Mouse (Mus musculus) cortical plate, adult 2 months (tissue): Measurements from ENCODE around the gene Sept4.

Source experiments
- CTCF ChIP-seq: fragments of 200-500 bp; IDR thresholded peaks from 2 replicates; pipeline ENCODE4 v1.5.1; 2011; ENCODE audit warnings: mild to moderate bottlenecking, control low read depth, low read length; ENCODE audit not compliant: insufficient read depth; ENCODE audit errors: extremely low read depth
- POLR2A ChIP-seq: fragments of 200-500 bp; IDR thresholded peaks from 2 replicates; pipeline ENCODE4 v1.6.1; 2011; ENCODE audit warnings: mild to moderate bottlenecking, low read length, control low read depth; ENCODE audit not compliant: insufficient read depth; ENCODE audit errors: extremely low read depth

GRCm38 (mm10) chr11:87587211-87587874 is 18.6 kb downstream of the Sept4 start:
- no peak for TF ChIP-seq CTCF
- no peak for TF ChIP-seq POLR2A
